8 mouse cellular contexts compared by ENCODE assay signal in the genomic region with DNA sequence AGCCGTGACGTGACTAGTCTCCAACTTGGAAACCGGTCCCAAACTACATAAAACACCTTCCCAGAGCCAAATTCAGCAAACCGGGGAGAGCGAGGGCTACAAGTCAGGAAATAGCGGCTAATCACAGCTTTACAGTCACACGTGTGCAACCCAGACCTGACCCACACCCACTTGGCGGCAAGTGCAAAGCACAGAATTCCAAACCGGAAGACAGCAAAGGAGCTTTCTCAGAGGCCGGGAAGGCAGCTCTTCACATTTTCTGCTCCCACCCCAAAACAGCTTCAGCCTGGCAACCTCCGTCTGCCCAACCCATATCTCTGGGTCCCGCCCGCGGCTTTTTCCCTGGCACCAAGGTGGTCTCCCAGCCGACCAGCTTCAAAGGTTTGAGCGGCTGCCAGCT. TPM values are rescaled to one million over a fixed set of nuclear protein-coding genes. Genes with fewer than 3 reads are reported as not detected.
A peak's percentile ranks its signal among the peaks of the same experiment; 100 is the strongest.
DNase-seq lines count a peak whose midpoint lies in the region; ATAC-seq and TF ChIP-seq lines count a peak whose summit lies in the region.

No protein-coding gene starts in this region.

- under 1% methylated on average over 16 of the region's 16 CpGs for WGBS in forebrain, embryonic 12.5 days
- under 1% methylated on average over 16 of the region's 16 CpGs for WGBS in limb, embryonic 10.5 days
- WGBS in midbrain, embryonic 14.5 days: under 1% methylated on average over 16 of the region's 16 CpGs

- peaks cover 28% of the 10 kb centered on the region for H3K4me1 ChIP-seq in forebrain, embryonic 12.5 days
- H3K4me1 ChIP-seq in limb, embryonic 10.5 days: peaks cover 33% of the 10 kb centered on the region
- H3K4me1 ChIP-seq in midbrain, embryonic 14.5 days (ENCODE audit: control insufficient read depth, insufficient read depth, low read length): peaks cover 25% of the 10 kb centered on the region

- peak; percentile 3; the same call in 1 of the 2 replicates for ATAC-seq in forebrain, embryonic 12.5 days (ENCODE audit: low FRiP score)
- no peak; the same call in 1 of the 2 replicates for ATAC-seq in midbrain, embryonic 14.5 days (ENCODE audit: low FRiP score, low TSS enrichment)

- intact Hi-C loops in gastrocnemius, adult 2 months (cut with DNase I): loop anchor here (5.0 kb wide), 1 partner anchor 188 kb away; no protein-coding TSS in a partner anchor

- peaks cover 6% of the 10 kb centered on the region for H3K27me3 ChIP-seq in forebrain, embryonic 12.5 days
- no peaks in the 10 kb centered on the region for H3K27me3 ChIP-seq in limb, embryonic 10.5 days (ENCODE audit: low read depth, poor library complexity, severe bottlenecking)
- no peaks in the 10 kb centered on the region for H3K27me3 ChIP-seq in midbrain, embryonic 14.5 days (ENCODE audit: control insufficient read depth, insufficient read depth, low read length)

- peak overlapping the region; percentile 94 for H3K27ac ChIP-seq in gastrocnemius, adult 2 months
- H3K27ac ChIP-seq in forebrain, embryonic 12.5 days: no peak overlapping the region
- peak overlapping the region; percentile 91 for H3K27ac ChIP-seq in limb, embryonic 10.5 days
- peak overlapping the region; percentile 41; the same call in 1 of the 2 replicates for H3K27ac ChIP-seq in midbrain, embryonic 14.5 days (replicated peaks; ENCODE audit: low read depth, low read length)

- no peaks in the 10 kb centered on the region for H3K36me3 ChIP-seq in forebrain, embryonic 12.5 days (replicated peaks)
- H3K36me3 ChIP-seq in limb, embryonic 10.5 days: no peaks in the 10 kb centered on the region
- H3K36me3 ChIP-seq in midbrain, embryonic 14.5 days (ENCODE audit: control insufficient read depth, insufficient read depth, low read length): no peaks in the 10 kb centered on the region

- H3K9ac ChIP-seq in forebrain, embryonic 12.5 days: peak overlapping the region; percentile 60
- H3K9ac ChIP-seq in midbrain, embryonic 14.5 days (replicated peaks; ENCODE audit: low read length): peak overlapping the region; percentile 65

- TF ChIP-seq CTCF in gastrocnemius, adult 2 months (IDR thresholded peaks at IDR 0.05): no peak

- H3K4me2 ChIP-seq in forebrain, embryonic 12.5 days: peak overlapping the region; percentile 79
- H3K4me2 ChIP-seq in midbrain, embryonic 14.5 days (ENCODE audit: low read length): peak overlapping the region; percentile 82

- DNase-seq in gastrocnemius, adult 2 months: no peak
- DNase-seq in gastrocnemius, postnatal 4 days (ENCODE audit: low spot score in 2 of 2): no peak
- DNase-seq in MEL-GATA-1-ER (ENCODE audit: extremely low read depth, low read depth): peak; percentile 12
- no peak for DNase-seq in limb, embryonic 10.5 days (ENCODE audit: low spot score)
- DNase-seq in midbrain, embryonic 14.5 days: no peak
- no peak for DNase-seq in thymus, postnatal 4 days
- no peak for DNase-seq in cerebellum, postnatal 14 days

- no peaks in the 10 kb centered on the region for H3K9me3 ChIP-seq in forebrain, embryonic 12.5 days
- no peaks in the 10 kb centered on the region for H3K9me3 ChIP-seq in limb, embryonic 10.5 days (replicated peaks)
- no peaks in the 10 kb centered on the region for H3K9me3 ChIP-seq in midbrain, embryonic 14.5 days (ENCODE audit: control insufficient read depth, low read length)

- peak overlapping the region; percentile 92 for H3K4me3 ChIP-seq in gastrocnemius, adult 2 months
- H3K4me3 ChIP-seq in forebrain, embryonic 12.5 days (replicated peaks): peak overlapping the region; percentile 74
- peak overlapping the region; percentile 83 for H3K4me3 ChIP-seq in limb, embryonic 10.5 days
- peak overlapping the region; percentile 68 for H3K4me3 ChIP-seq in midbrain, embryonic 14.5 days (replicated peaks; ENCODE audit: low read depth, low read length)

RNA-seq across cellular contexts. Expression of a gene that starts 0.5 kb away (rescaled TPM):
- total RNA-seq in gastrocnemius, adult 2 months (2021): 1 to 10 TPM; 8.5 to 8.6 TPM
- total RNA-seq in gastrocnemius, postnatal 4 days (2021): 10 to 100 TPM; 14.8 to 17.9 TPM
- polyA plus RNA-seq in forebrain, embryonic 12.5 days (2016; fragmentation: Nextera tagmentation; extraction: Ambion mirVana): 29.7 and 29.8 TPM in 2 replicates
- 37.9 and 38.9 TPM in 2 replicates for polyA plus RNA-seq in limb, embryonic 10.5 days (2016; fragmentation: Nextera tagmentation; extraction: Ambion mirVana)
- polyA plus RNA-seq in midbrain, embryonic 14.5 days (2014; fragmentation: Nextera tagmentation; extraction: Ambion mirVana): 31.8 and 32.1 TPM in 2 replicates

RNA-seq across cellular contexts. Expression of a gene that starts 0.5 kb away (rescaled TPM):
- 10 to 100 TPM; 13.9 to 14.8 TPM for total RNA-seq in gastrocnemius, adult 2 months (2021)
- total RNA-seq in gastrocnemius, postnatal 4 days (2021): 10 to 100 TPM; 20.7 to 23.4 TPM
- 25.9 and 32.7 TPM in 2 replicates for polyA plus RNA-seq in forebrain, embryonic 12.5 days (2016; fragmentation: Nextera tagmentation; extraction: Ambion mirVana)
- 16.9 and 18.8 TPM in 2 replicates for polyA plus RNA-seq in limb, embryonic 10.5 days (2016; fragmentation: Nextera tagmentation; extraction: Ambion mirVana)
- polyA plus RNA-seq in midbrain, embryonic 14.5 days (2014; fragmentation: Nextera tagmentation; extraction: Ambion mirVana): 30.5 and 34.3 TPM in 2 replicates
